Mouse (Mus musculus): ENCODE results near the gene B3gnt3. TPM values are rescaled to one million over a fixed set of nuclear protein-coding genes. Genes with fewer than 3 reads are reported as not detected.

B3gnt3 gene
- polyA plus RNA-seq, 1 experiment from 2014 or later = 0.51 TPM

DNA sequence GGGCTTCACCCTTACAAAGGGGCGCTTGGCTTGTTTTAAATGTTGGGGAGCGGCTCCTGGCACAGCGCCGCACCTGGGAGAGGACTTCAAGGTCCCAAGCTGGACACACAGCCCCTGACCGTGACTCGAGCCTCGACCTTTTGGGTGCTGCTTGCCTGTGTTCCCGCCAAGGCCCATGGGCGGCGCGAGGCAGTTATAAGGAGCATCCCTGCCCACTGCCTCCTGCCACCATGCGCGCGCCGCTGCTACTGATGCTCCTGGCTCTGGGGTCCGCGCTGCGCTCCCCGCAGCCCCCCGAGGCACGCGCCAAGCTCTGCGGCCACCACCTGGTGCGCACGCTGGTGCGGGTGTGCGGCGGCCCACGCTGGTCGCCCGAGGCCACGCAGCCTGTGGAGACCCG is 12.6 kb downstream of the B3gnt3 start, which contains the start of gene Insl3:
Gene Insl3 (plus strand): TSS at position 187 of the 400 bp plus-strand sequence.
- peaks cover 7% of the 10 kb centered on the region; the same call in 1 of the 2 replicates for H3K4me1 ChIP-seq (replicated peaks; ENCODE audit: control insufficient read depth, insufficient read depth, low read length)
- no peaks in the 10 kb centered on the region for H3K36me3 ChIP-seq (ENCODE audit: control insufficient read depth, insufficient read depth, low read length)
- no peak within 1 kb of the TSS for H3K9ac ChIP-seq (ENCODE audit: low read length)
- H3K4me2 ChIP-seq (ENCODE audit: low read depth, low read length, severe bottlenecking) = no peak within 1 kb of the TSS
- WGBS = 6% methylated on average over 33 of the region's 33 CpGs
- DNase-seq (ENCODE audit: low spot score) = no peak
- no peak within 1 kb of the TSS for H3K27ac ChIP-seq (ENCODE audit: low read depth, low read length)
- ATAC-seq (replicated peaks; ENCODE audit: low FRiP score) = no peak
- H3K27me3 ChIP-seq (ENCODE audit: control insufficient read depth, insufficient read depth, low read length) = peaks cover 100% of the 10 kb centered on the region
- H3K4me3 ChIP-seq (ENCODE audit: low read depth, low read length) = no peak within 1 kb of the TSS
- H3K9me3 ChIP-seq (ENCODE audit: control insufficient read depth, low read length) = no peaks in the 10 kb centered on the region; the same call in 1 of the 2 replicates

DNA sequence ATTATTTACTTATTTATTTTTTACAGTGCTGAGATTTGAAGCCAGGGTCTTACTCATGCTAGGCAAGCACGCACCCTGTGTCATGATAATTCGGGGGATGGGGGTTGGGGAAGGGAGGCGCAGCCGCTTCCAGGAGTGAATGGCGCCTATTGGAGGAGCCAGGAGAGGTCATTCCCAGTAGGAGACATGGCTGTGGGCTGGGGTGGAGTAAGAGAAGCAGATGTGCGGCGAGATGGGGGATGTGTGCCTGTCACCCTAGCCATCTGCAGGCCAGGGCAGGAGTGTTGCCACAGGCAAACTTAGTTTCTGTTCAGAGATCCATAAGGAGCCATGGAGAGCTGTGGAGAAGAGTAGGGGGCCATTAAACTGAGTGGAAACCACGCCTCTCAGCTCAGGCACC is 14.0 kb downstream of the B3gnt3 start:
- H3K4me3 ChIP-seq (ENCODE audit: low read depth, low read length) = no peak overlapping the region
- 2% methylated on average over 8 of the region's 8 CpGs for WGBS
- no peak for ATAC-seq (replicated peaks; ENCODE audit: low FRiP score)

DNA sequence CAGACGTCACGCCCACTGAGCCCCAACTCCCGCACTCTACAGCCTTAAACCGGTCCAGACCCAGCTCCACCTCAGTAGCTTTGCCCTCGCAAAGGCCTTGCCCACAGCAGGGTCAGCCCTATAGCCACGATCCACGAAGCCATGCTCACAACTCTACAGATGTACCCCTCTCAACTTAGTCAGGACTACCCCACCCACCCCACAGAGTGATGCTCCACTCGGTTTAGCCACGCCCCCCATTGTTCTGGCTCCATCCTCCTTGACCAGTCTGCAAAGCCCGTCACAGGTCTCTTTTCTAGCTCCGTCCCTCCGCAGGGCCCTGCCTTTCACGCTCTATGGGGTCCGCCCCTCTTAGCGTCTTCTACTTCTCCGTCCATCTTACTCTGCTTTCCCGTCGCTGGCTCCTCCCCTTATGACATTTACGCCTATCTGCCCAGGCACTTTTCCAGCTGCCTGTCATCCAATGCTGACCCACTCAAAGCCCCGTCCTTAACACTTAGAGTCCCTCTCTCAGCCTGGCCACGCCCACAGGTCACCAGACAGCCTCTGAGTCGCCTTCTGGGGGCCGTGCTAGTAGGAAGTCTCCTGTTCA is 15.3 kb downstream of the B3gnt3 start:
- DNase-seq (ENCODE audit: low spot score) = no peak
- H3K36me3 ChIP-seq (ENCODE audit: control insufficient read depth, insufficient read depth, low read length) = no peaks in the 10 kb centered on the region
- peaks cover 7% of the 10 kb centered on the region; the same call in 1 of the 2 replicates for H3K4me1 ChIP-seq (replicated peaks; ENCODE audit: control insufficient read depth, insufficient read depth, low read length)
- H3K9me3 ChIP-seq (ENCODE audit: control insufficient read depth, low read length) = no peaks in the 10 kb centered on the region
- no peak overlapping the region for H3K27ac ChIP-seq (ENCODE audit: low read depth, low read length)
- no peak overlapping the region for H3K9ac ChIP-seq (ENCODE audit: low read length)
- H3K27me3 ChIP-seq (ENCODE audit: control insufficient read depth, insufficient read depth, low read length) = peaks cover 100% of the 10 kb centered on the region
- H3K4me3 ChIP-seq (ENCODE audit: low read depth, low read length) = no peak overlapping the region
- WGBS = 0% methylated on average over 23 of the region's 23 CpGs
- H3K4me2 ChIP-seq (ENCODE audit: low read depth, low read length, severe bottlenecking) = peak overlapping the region; percentile 8; the same call in 1 of the 2 replicates
- peak; percentile 32 for ATAC-seq (replicated peaks; ENCODE audit: low FRiP score)

More for the DNA sequence above, 14.0 kb downstream of the B3gnt3 start:
- DNase-seq (ENCODE audit: low spot score) = no peak
- peaks cover 100% of the 10 kb centered on the region for H3K27me3 ChIP-seq (ENCODE audit: control insufficient read depth, insufficient read depth, low read length)
- no peak overlapping the region for H3K4me2 ChIP-seq (ENCODE audit: low read depth, low read length, severe bottlenecking)
- no peaks in the 10 kb centered on the region for H3K9me3 ChIP-seq (ENCODE audit: control insufficient read depth, low read length)
- H3K9ac ChIP-seq (ENCODE audit: low read length) = no peak overlapping the region
- H3K36me3 ChIP-seq (ENCODE audit: control insufficient read depth, insufficient read depth, low read length) = no peaks in the 10 kb centered on the region
- no peak overlapping the region for H3K27ac ChIP-seq (ENCODE audit: low read depth, low read length)
- peaks cover 7% of the 10 kb centered on the region; the same call in 1 of the 2 replicates for H3K4me1 ChIP-seq (replicated peaks; ENCODE audit: control insufficient read depth, insufficient read depth, low read length)

DNA sequence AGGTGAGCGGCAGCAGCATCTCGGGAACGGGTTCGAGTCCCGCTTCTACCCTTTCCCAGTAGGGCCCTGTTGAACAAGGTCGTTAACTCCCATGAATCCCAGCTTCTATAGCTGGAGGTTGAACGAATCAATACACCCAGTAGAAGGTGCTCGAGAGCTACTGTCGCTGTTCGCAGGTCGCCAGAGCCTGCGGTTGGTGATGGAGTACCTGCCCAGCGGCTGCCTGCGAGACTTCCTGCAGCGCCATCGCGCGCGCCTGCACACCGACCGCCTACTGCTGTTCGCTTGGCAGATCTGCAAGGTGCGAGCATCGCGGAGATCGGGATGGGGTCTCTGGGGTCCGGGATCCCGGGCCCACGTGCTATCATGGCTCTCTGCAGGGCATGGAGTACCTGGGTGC is 16.0 kb downstream of the B3gnt3 start:
- Histone ChIP-seq H3K9ac (ENCODE audit: low read length) (no peak overlapping the region), H3K36me3 (ENCODE audit: control insufficient read depth, insufficient read depth, low read length) (no peaks in the 10 kb centered on the region), H3K9me3 (ENCODE audit: control insufficient read depth, low read length) (no peaks in the 10 kb centered on the region), H3K4me3 (ENCODE audit: low read depth, low read length) (peak overlapping the region; percentile 14), H3K27me3 (ENCODE audit: control insufficient read depth, insufficient read depth, low read length) (peaks cover 100% of the 10 kb centered on the region), H3K4me1 (replicated peaks; ENCODE audit: control insufficient read depth, insufficient read depth, low read length) (peaks cover 7% of the 10 kb centered on the region; the same call in 1 of the 2 replicates), H3K27ac (ENCODE audit: low read depth, low read length) (no peak overlapping the region), H3K4me2 (ENCODE audit: low read depth, low read length, severe bottlenecking) (peak overlapping the region; percentile 8; the same call in 1 of the 2 replicates)
- WGBS = 4% methylated on average over 29 of the region's 29 CpGs
- DNase-seq (ENCODE audit: low spot score) (no peak), ATAC-seq (replicated peaks; ENCODE audit: low FRiP score) (no peak)

DNA sequence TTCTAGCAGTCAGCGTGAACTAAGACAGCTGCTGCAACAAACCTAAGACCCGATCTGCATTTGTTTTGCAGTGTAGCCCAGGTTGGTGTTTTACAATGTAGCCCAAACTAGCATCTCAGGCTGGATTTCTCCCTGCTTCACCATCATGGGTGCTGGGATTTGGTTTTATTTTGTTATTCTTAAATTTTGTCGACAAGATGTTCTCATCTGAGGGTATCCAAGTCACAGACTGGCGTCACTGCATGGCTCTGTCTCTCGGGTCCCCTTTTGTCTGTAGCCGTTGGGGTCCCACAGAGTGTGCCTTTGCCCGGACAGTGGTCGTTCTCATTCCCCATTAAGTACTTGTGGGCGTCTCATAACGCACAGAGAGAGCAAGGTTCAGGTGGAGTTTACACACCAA is 16.9 kb downstream of the B3gnt3 start:
- Histone ChIP-seq H3K9ac (ENCODE audit: low read length) (no peak overlapping the region), H3K4me1 (replicated peaks; ENCODE audit: control insufficient read depth, insufficient read depth, low read length) (peaks cover 10% of the 10 kb centered on the region; the same call in 1 of the 2 replicates), H3K27ac (ENCODE audit: low read depth, low read length) (no peak overlapping the region), H3K36me3 (ENCODE audit: control insufficient read depth, insufficient read depth, low read length) (no peaks in the 10 kb centered on the region), H3K4me2 (ENCODE audit: low read depth, low read length, severe bottlenecking) (no peak overlapping the region), H3K27me3 (ENCODE audit: control insufficient read depth, insufficient read depth, low read length) (peaks cover 100% of the 10 kb centered on the region), H3K4me3 (ENCODE audit: low read depth, low read length) (no peak overlapping the region), H3K9me3 (ENCODE audit: control insufficient read depth, low read length) (no peaks in the 10 kb centered on the region)
- no peak for ATAC-seq (replicated peaks; ENCODE audit: low FRiP score)
- no peak for DNase-seq (ENCODE audit: low spot score)
- WGBS = 15% methylated on average over 10 of the region's 10 CpGs

DNA sequence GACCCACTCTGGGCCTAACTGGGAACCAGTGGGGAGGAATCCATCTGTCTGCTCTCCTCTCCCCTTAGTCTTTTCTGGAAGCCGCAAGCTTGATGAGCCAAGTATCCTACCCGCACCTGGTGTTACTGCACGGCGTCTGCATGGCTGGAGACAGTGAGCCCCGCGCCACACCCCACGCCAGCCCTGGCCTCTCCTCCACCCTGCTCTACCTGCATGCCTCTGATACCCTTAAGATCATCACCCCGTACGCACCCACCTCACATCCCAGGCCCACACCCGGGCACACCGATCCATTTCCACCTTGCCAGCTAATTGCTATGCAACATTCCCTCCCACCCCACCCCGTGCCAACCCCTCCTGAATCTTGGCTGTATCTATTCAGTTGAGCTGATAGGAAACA is 18.8 kb downstream of the B3gnt3 start:
- ATAC-seq (replicated peaks; ENCODE audit: low FRiP score) = no peak
- H3K36me3 ChIP-seq (ENCODE audit: control insufficient read depth, insufficient read depth, low read length) = no peaks in the 10 kb centered on the region
- no peak overlapping the region for H3K9ac ChIP-seq (ENCODE audit: low read length)
- 53% methylated on average over 12 of the region's 12 CpGs for WGBS
- H3K4me2 ChIP-seq (ENCODE audit: low read depth, low read length, severe bottlenecking) = no peak overlapping the region
- DNase-seq (ENCODE audit: low spot score) = no peak
- no peak overlapping the region for H3K4me3 ChIP-seq (ENCODE audit: low read depth, low read length)
- no peaks in the 10 kb centered on the region for H3K9me3 ChIP-seq (ENCODE audit: control insufficient read depth, low read length)
- H3K4me1 ChIP-seq (replicated peaks; ENCODE audit: control insufficient read depth, insufficient read depth, low read length) = peaks cover 10% of the 10 kb centered on the region; the same call in 1 of the 2 replicates
- H3K27ac ChIP-seq (ENCODE audit: low read depth, low read length) = no peak overlapping the region
- H3K27me3 ChIP-seq (ENCODE audit: control insufficient read depth, insufficient read depth, low read length) = peaks cover 100% of the 10 kb centered on the region

DNA sequence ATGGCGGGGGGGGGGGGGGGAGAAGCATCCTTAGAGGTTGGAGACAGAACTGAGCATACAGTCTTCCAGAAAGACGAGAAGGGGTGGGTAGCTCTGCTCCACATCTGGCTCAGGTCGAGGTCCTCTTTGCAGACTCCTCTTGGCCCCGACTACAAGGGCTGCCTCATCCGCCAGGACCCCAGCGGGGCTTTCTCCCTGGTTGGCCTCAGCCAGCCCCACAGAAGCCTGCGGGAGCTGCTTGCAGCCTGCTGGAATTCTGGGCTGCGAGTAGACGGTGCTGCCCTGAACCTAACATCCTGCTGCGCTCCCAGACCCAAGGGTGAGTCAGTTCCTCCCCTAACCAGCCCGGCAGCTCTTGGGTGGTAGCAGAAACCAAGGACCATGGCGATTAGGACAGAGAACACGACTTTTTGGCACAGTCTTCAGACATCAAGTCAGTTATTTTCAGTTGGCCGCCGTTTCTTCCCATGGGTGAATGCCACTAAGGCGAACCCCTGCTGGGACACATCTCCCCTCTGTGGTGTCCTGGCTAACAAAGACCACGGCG is 20.1 kb downstream of the B3gnt3 start:
- Histone ChIP-seq H3K4me2 (ENCODE audit: low read depth, low read length, severe bottlenecking) (no peak overlapping the region), H3K4me1 (replicated peaks; ENCODE audit: control insufficient read depth, insufficient read depth, low read length) (peaks cover 8% of the 10 kb centered on the region; the same call in 1 of the 2 replicates), H3K36me3 (ENCODE audit: control insufficient read depth, insufficient read depth, low read length) (no peaks in the 10 kb centered on the region), H3K27me3 (ENCODE audit: control insufficient read depth, insufficient read depth, low read length) (peaks cover 96% of the 10 kb centered on the region), H3K9ac (ENCODE audit: low read length) (no peak overlapping the region), H3K9me3 (ENCODE audit: control insufficient read depth, low read length) (no peaks in the 10 kb centered on the region), H3K4me3 (ENCODE audit: low read depth, low read length) (no peak overlapping the region), H3K27ac (ENCODE audit: low read depth, low read length) (no peak overlapping the region)
- ATAC-seq (replicated peaks; ENCODE audit: low FRiP score) (no peak), DNase-seq (ENCODE audit: low spot score) (no peak)
- 4% methylated on average over 18 of the region's 18 CpGs for WGBS

DNA sequence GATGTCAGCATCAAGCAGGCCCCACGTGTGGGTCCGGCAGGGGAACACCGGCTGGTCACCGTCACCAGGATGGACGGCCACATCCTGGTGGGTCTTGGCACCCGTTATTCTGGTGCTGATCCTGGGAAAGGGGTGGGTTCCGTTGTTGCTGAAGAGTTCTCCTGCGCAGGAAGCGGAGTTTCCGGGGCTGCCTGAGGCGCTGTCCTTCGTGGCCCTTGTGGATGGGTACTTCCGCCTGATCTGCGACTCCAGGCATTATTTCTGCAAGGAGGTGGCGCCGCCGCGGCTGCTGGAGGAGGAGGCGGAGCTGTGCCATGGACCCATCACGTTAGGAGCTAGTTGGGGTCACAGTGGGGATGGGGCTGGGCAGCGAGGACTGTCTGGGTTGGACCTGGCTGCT is 21.1 kb downstream of the B3gnt3 start:
- Histone ChIP-seq H3K36me3 (ENCODE audit: control insufficient read depth, insufficient read depth, low read length) (no peaks in the 10 kb centered on the region), H3K4me3 (ENCODE audit: low read depth, low read length) (no peak overlapping the region), H3K4me2 (ENCODE audit: low read depth, low read length, severe bottlenecking) (no peak overlapping the region), H3K9me3 (ENCODE audit: control insufficient read depth, low read length) (no peaks in the 10 kb centered on the region), H3K4me1 (replicated peaks; ENCODE audit: control insufficient read depth, insufficient read depth, low read length) (peaks cover 4% of the 10 kb centered on the region; the same call in 1 of the 2 replicates), H3K9ac (ENCODE audit: low read length) (no peak overlapping the region), H3K27ac (ENCODE audit: low read depth, low read length) (no peak overlapping the region), H3K27me3 (ENCODE audit: control insufficient read depth, insufficient read depth, low read length) (peaks cover 94% of the 10 kb centered on the region)
- 4% methylated on average over 21 of the region's 21 CpGs for WGBS
- ATAC-seq (replicated peaks; ENCODE audit: low FRiP score) (no peak), DNase-seq (ENCODE audit: low spot score) (no peak)
